Mouse (Mus musculus) forebrain, embryonic 12.5 days (tissue): Measurements from ENCODE around the gene Slc9a9. TPM values are rescaled to one million over a fixed set of nuclear protein-coding genes. Genes with fewer than 3 reads are reported as not detected.

Experiments used
- ATAC-seq: fragments of 200-750 bp; cut with Nextera tagmentation; 2 replicates; pipeline ENCODE4 v1.8.0; 2017; ENCODE audit warnings: moderate TSS enrichment; ENCODE audit not compliant: low FRiP score
- H3K27ac ChIP-seq: fragments of 300-500 bp; sonication (generic); 2 replicates; pipeline ENCODE4 v1.5.1; 2016; ENCODE audit warnings: mild to moderate bottlenecking
- H3K27me3 ChIP-seq: fragments of 300-500 bp; sonication (generic); 2 replicates; pipeline ENCODE4 v1.6.1; 2016; ENCODE audit warnings: mild to moderate bottlenecking
- H3K36me3 ChIP-seq: fragments of 300-500 bp; sonication (generic); replicated peaks from 2 replicates; pipeline ENCODE4 v1.6.1; 2016; ENCODE audit warnings: mild to moderate bottlenecking
- H3K4me1 ChIP-seq: fragments of 300-500 bp; sonication (generic); 2 replicates; pipeline ENCODE4 v1.6.1; 2016
- H3K4me2 ChIP-seq: fragments of 300-500 bp; sonication (generic); 2 replicates; pipeline ENCODE4 v1.6.1; 2016; ENCODE audit warnings: mild to moderate bottlenecking, moderate library complexity
- H3K4me3 ChIP-seq: fragments of 300-500 bp; sonication (generic); replicated peaks from 2 replicates; pipeline ENCODE4 v1.5.1; 2016; ENCODE audit warnings: mild to moderate bottlenecking
- H3K9ac ChIP-seq: fragments of 300-500 bp; sonication (generic); 2 replicates; pipeline ENCODE4 v1.6.1; 2016; ENCODE audit warnings: mild to moderate bottlenecking
- H3K9me3 ChIP-seq: fragments of 300-500 bp; sonication (generic); 2 replicates; pipeline ENCODE4 v1.6.1; 2016
- WGBS: fragments of 180-500 bp; shearing (Covaris S2); methylation state at CpG from one replicate; pipeline ENCODE4 v1.1.7; 2016; 5-methylcytosine and 5-hydroxymethylcytosine counted together
- polyA plus RNA-seq: library from polyadenylated mRNA; unstranded; fragments of >200 nt; fragmentation: Nextera tagmentation; extraction: Ambion mirVana; gene quantifications from 2 replicates; pipeline ENCODE4 v1.2.1, GENCODE M21; 2016

Slc9a9 gene
- polyA plus RNA-seq, 1 experiment from 2014 or later, result 2.8 TPM

GRCm38 (mm10) chr9:94868557-94868956 lies 198.8 kb downstream of the Slc9a9 start:
- Histone ChIP-seq H3K9me3 (no peaks in the 10 kb centered on the region), H3K4me1 (no peaks in the 10 kb centered on the region), H3K27me3 (no peaks in the 10 kb centered on the region), H3K9ac (no peak overlapping the region), H3K4me3 (no peak overlapping the region), H3K4me2 (no peak overlapping the region), H3K36me3 (no peaks in the 10 kb centered on the region), H3K27ac (no peak overlapping the region)
- peak; percentile 46; the same call in 1 of the 2 replicates for ATAC-seq
- WGBS, result 58% methylated on average over 1 of the region's 1 CpGs

- no peak overlapping the region for H3K27ac ChIP-seq
- no peak overlapping the region for H3K4me2 ChIP-seq
- H3K36me3 ChIP-seq, result no peaks in the 10 kb centered on the region
- WGBS, result 39% methylated on average over 4 of the region's 4 CpGs
- H3K9ac ChIP-seq, result no peak overlapping the region
- no peaks in the 10 kb centered on the region for H3K9me3 ChIP-seq
- no peak overlapping the region for H3K4me3 ChIP-seq
- no peaks in the 10 kb centered on the region for H3K27me3 ChIP-seq
- ATAC-seq, result peak; percentile 70; the same call in 1 of the 2 replicates
- no peaks in the 10 kb centered on the region for H3K4me1 ChIP-seq
Measured at GRCm38 (mm10) chr9:94869023-94869799, 199.5 kb downstream of the Slc9a9 start.

- 98% methylated on average over 3 of the region's 3 CpGs for WGBS
- Histone ChIP-seq H3K4me1 (no peaks in the 10 kb centered on the region), H3K9ac (no peak overlapping the region), H3K27ac (no peak overlapping the region), H3K4me3 (no peak overlapping the region), H3K27me3 (no peaks in the 10 kb centered on the region), H3K9me3 (no peaks in the 10 kb centered on the region), H3K4me2 (no peak overlapping the region), H3K36me3 (no peaks in the 10 kb centered on the region)
- no peak for ATAC-seq
Measured at GRCm38 (mm10) chr9:94882517-94882916, 212.8 kb downstream of the Slc9a9 start.

GRCm38 (mm10) chr9:94883435-94883834 lies 213.7 kb downstream of the Slc9a9 start:
- no peak for ATAC-seq
- no peaks in the 10 kb centered on the region for H3K27me3 ChIP-seq
- no peak overlapping the region for H3K27ac ChIP-seq
- H3K9ac ChIP-seq, result no peak overlapping the region
- H3K4me1 ChIP-seq, result no peaks in the 10 kb centered on the region
- no peak overlapping the region for H3K4me2 ChIP-seq
- no peak overlapping the region for H3K4me3 ChIP-seq
- 96% methylated on average over 5 of the region's 5 CpGs for WGBS
- no peaks in the 10 kb centered on the region for H3K36me3 ChIP-seq
- no peaks in the 10 kb centered on the region for H3K9me3 ChIP-seq

- WGBS, result 69% methylated on average over 1 of the region's 1 CpGs
- no peaks in the 10 kb centered on the region for H3K27me3 ChIP-seq
- no peaks in the 10 kb centered on the region for H3K36me3 ChIP-seq
- no peak overlapping the region for H3K9ac ChIP-seq
- H3K4me3 ChIP-seq, result no peak overlapping the region
- no peak for ATAC-seq
- no peak overlapping the region for H3K4me2 ChIP-seq
- H3K27ac ChIP-seq, result no peak overlapping the region
- no peaks in the 10 kb centered on the region for H3K9me3 ChIP-seq
- no peaks in the 10 kb centered on the region for H3K4me1 ChIP-seq
Measured at GRCm38 (mm10) chr9:94885151-94885550, 215.4 kb downstream of the Slc9a9 start.

GRCm38 (mm10) chr9:94889647-94890046 lies 219.9 kb downstream of the Slc9a9 start:
- no peaks in the 10 kb centered on the region for H3K9me3 ChIP-seq
- no peaks in the 10 kb centered on the region for H3K4me1 ChIP-seq
- no peaks in the 10 kb centered on the region for H3K36me3 ChIP-seq
- H3K27ac ChIP-seq, result no peak overlapping the region
- no peak overlapping the region for H3K4me2 ChIP-seq
- H3K4me3 ChIP-seq, result no peak overlapping the region
- ATAC-seq, result no peak
- no peaks in the 10 kb centered on the region for H3K27me3 ChIP-seq
- no peak overlapping the region for H3K9ac ChIP-seq

- ATAC-seq, result no peak
- WGBS, result 90% methylated on average over 5 of the region's 5 CpGs
Measured at GRCm38 (mm10) chr9:94895882-94896281, 226.2 kb downstream of the Slc9a9 start.

GRCm38 (mm10) chr9:94904180-94904579 lies 234.5 kb downstream of the Slc9a9 start:
- Histone ChIP-seq H3K4me2 (no peak overlapping the region), H3K4me3 (no peak overlapping the region), H3K36me3 (no peaks in the 10 kb centered on the region), H3K4me1 (no peaks in the 10 kb centered on the region), H3K9ac (no peak overlapping the region), H3K9me3 (no peaks in the 10 kb centered on the region), H3K27me3 (no peaks in the 10 kb centered on the region), H3K27ac (no peak overlapping the region)
- no peak for ATAC-seq

More at GRCm38 (mm10) chr9:94895882-94896281, 226.2 kb downstream of the Slc9a9 start:
- H3K36me3 ChIP-seq, result no peaks in the 10 kb centered on the region
- no peaks in the 10 kb centered on the region for H3K27me3 ChIP-seq
- H3K27ac ChIP-seq, result no peak overlapping the region
- H3K9ac ChIP-seq, result no peak overlapping the region
- no peaks in the 10 kb centered on the region for H3K9me3 ChIP-seq
- H3K4me3 ChIP-seq, result no peak overlapping the region
- no peaks in the 10 kb centered on the region for H3K4me1 ChIP-seq
- H3K4me2 ChIP-seq, result no peak overlapping the region

GRCm38 (mm10) chr9:94907020-94907610 lies 237.4 kb downstream of the Slc9a9 start:
- Histone ChIP-seq H3K9me3 (no peaks in the 10 kb centered on the region), H3K4me1 (no peaks in the 10 kb centered on the region), H3K27ac (no peak overlapping the region), H3K36me3 (no peaks in the 10 kb centered on the region), H3K9ac (no peak overlapping the region), H3K4me3 (no peak overlapping the region), H3K4me2 (no peak overlapping the region), H3K27me3 (no peaks in the 10 kb centered on the region)
- no peak for ATAC-seq
- WGBS, result 93% methylated on average over 4 of the region's 4 CpGs

GRCm38 (mm10) chr9:94912071-94912470 lies 242.4 kb downstream of the Slc9a9 start:
- Histone ChIP-seq H3K9me3 (no peaks in the 10 kb centered on the region), H3K4me3 (no peak overlapping the region), H3K36me3 (no peaks in the 10 kb centered on the region), H3K27me3 (no peaks in the 10 kb centered on the region), H3K4me2 (no peak overlapping the region), H3K4me1 (no peaks in the 10 kb centered on the region), H3K9ac (no peak overlapping the region), H3K27ac (no peak overlapping the region)
- no peak for ATAC-seq
- WGBS, result 91% methylated on average over 9 of the region's 9 CpGs

- ATAC-seq, result no peak
- no peak overlapping the region for H3K9ac ChIP-seq
- 58% methylated on average over 5 of the region's 5 CpGs for WGBS
Measured at GRCm38 (mm10) chr9:94922062-94922461, 252.4 kb downstream of the Slc9a9 start.

GRCm38 (mm10) chr9:94925845-94926244 lies 256.1 kb downstream of the Slc9a9 start:
- ATAC-seq, result no peak
- H3K27ac ChIP-seq, result no peak overlapping the region
- no peaks in the 10 kb centered on the region for H3K27me3 ChIP-seq
- no peak overlapping the region for H3K4me3 ChIP-seq
- H3K4me2 ChIP-seq, result no peak overlapping the region
- H3K9ac ChIP-seq, result no peak overlapping the region
- no peaks in the 10 kb centered on the region for H3K4me1 ChIP-seq
- 66% methylated on average over 3 of the region's 3 CpGs for WGBS
- 0 out of 2 replicates have a peak, but pooled peaks cover 4% of the 10 kb centered on the region for H3K9me3 ChIP-seq
- H3K36me3 ChIP-seq, result no peaks in the 10 kb centered on the region

More at GRCm38 (mm10) chr9:94922062-94922461, 252.4 kb downstream of the Slc9a9 start:
- no peaks in the 10 kb centered on the region for H3K4me1 ChIP-seq
- H3K27me3 ChIP-seq, result no peaks in the 10 kb centered on the region
- H3K27ac ChIP-seq, result no peak overlapping the region
- no peak overlapping the region for H3K4me2 ChIP-seq
- no peaks in the 10 kb centered on the region for H3K9me3 ChIP-seq
- no peaks in the 10 kb centered on the region for H3K36me3 ChIP-seq
- H3K4me3 ChIP-seq, result no peak overlapping the region

GRCm38 (mm10) chr9:94927101-94927500 lies 257.4 kb downstream of the Slc9a9 start:
- no peak for ATAC-seq
- Histone ChIP-seq H3K4me3 (no peak overlapping the region), H3K27ac (no peak overlapping the region)

More at GRCm38 (mm10) chr9:94927101-94927500, 257.4 kb downstream of the Slc9a9 start:
- 0 out of 2 replicates have a peak, but pooled peaks cover 4% of the 10 kb centered on the region for H3K9me3 ChIP-seq
- H3K36me3 ChIP-seq, result no peaks in the 10 kb centered on the region
- H3K9ac ChIP-seq, result no peak overlapping the region
- H3K4me2 ChIP-seq, result no peak overlapping the region
- no peaks in the 10 kb centered on the region for H3K27me3 ChIP-seq
- no peaks in the 10 kb centered on the region for H3K4me1 ChIP-seq
